Mouse (Mus musculus) thymus, adult 2 months (tissue): ENCODE results near the gene Fga. TPM values are rescaled to one million over a fixed set of nuclear protein-coding genes. Genes with fewer than 3 reads are reported as not detected.

Experiments
- DNase-seq: peaks from one replicate; pipeline ENCODE4 v3.0.0; 2021
- H3K27ac ChIP-seq: fragments of 200-500 bp; 2 replicates; pipeline ENCODE4 v1.5.1; 2012; ENCODE audit warnings: low read length, control low read depth; ENCODE audit not compliant: control insufficient read depth, insufficient read depth
- H3K27me3 ChIP-seq: fragments of 200-500 bp; 2 replicates; pipeline ENCODE4 v1.6.1; 2012; ENCODE audit warnings: mild to moderate bottlenecking, low read length, moderate library complexity, mixed read lengths; ENCODE audit not compliant: control insufficient read depth, insufficient read depth
- H3K36me3 ChIP-seq: fragments of 200-500 bp; 2 replicates; pipeline ENCODE4 v1.6.1; 2012; ENCODE audit warnings: mild to moderate bottlenecking, low read length, moderate library complexity; ENCODE audit not compliant: control insufficient read depth, insufficient read depth
- H3K4me1 ChIP-seq: fragments of 200-500 bp; replicated peaks from 2 replicates; pipeline ENCODE4 v1.6.1; 2012; ENCODE audit warnings: low read length; ENCODE audit not compliant: control insufficient read depth, insufficient read depth
- H3K4me3 ChIP-seq: fragments of 200-500 bp; 2 replicates; pipeline ENCODE4 v1.5.1; 2012; ENCODE audit warnings: mild to moderate bottlenecking, low read length, control low read depth, moderate library complexity; ENCODE audit not compliant: control insufficient read depth, insufficient read depth
- CTCF ChIP-seq: fragments of 200-500 bp; IDR thresholded peaks from 2 replicates; pipeline ENCODE4 v1.5.1; 2012; ENCODE audit warnings: mild to moderate bottlenecking, control low read depth, low read length, moderate library complexity, borderline replicate concordance; ENCODE audit not compliant: control insufficient read depth, poor library complexity, insufficient read depth; ENCODE audit errors: extremely low read depth
- POLR2A ChIP-seq: fragments of 200-500 bp; IDR thresholded peaks from 2 replicates; pipeline ENCODE4 v1.6.1; 2012; ENCODE audit warnings: mild to moderate bottlenecking, low read length, control low read depth, moderate library complexity; ENCODE audit not compliant: control insufficient read depth, poor library complexity, insufficient read depth; ENCODE audit errors: extremely low read depth
- WGBS: fragments of 180-500 bp; shearing (Covaris S2); methylation state at CpG from one replicate; pipeline ENCODE4 v1.1.7; 2018; 5-methylcytosine and 5-hydroxymethylcytosine counted together
- polyA plus RNA-seq: library from polyadenylated mRNA; depleted of rRNA; stranded (reverse); fragments of >200 nt; gene quantifications from 2 replicates; pipeline ENCODE4 v1.2.3, GENCODE M21; 2012

Fga gene
- polyA plus RNA-seq, 1 experiment: 0.08 TPM

GRCm38 (mm10) chr3:83038865-83039264 lies 13.0 kb downstream of the Fga start:
- no peak for DNase-seq
- WGBS: 92% methylated on average over 2 of the region's 2 CpGs
- TF ChIP-seq POLR2A (no peak), CTCF (no peak)
- no peak overlapping the region for H3K27ac ChIP-seq
- no peaks in the 10 kb centered on the region for H3K36me3 ChIP-seq
- H3K4me1 ChIP-seq: no peaks in the 10 kb centered on the region
- no peaks in the 10 kb centered on the region for H3K27me3 ChIP-seq
- no peak overlapping the region for H3K4me3 ChIP-seq

GRCm38 (mm10) chr3:83039666-83040065 lies 13.8 kb downstream of the Fga start:
- Histone ChIP-seq H3K4me1 (no peaks in the 10 kb centered on the region), H3K36me3 (no peaks in the 10 kb centered on the region), H3K4me3 (no peak overlapping the region), H3K27me3 (no peaks in the 10 kb centered on the region), H3K27ac (no peak overlapping the region)
- WGBS: 85% methylated on average over 4 of the region's 4 CpGs
- DNase-seq: no peak
- TF ChIP-seq POLR2A: no peak
- TF ChIP-seq CTCF: no peak

GRCm38 (mm10) chr3:83042451-83042850 lies 16.6 kb downstream of the Fga start:
- Histone ChIP-seq H3K36me3 (no peaks in the 10 kb centered on the region), H3K4me1 (no peaks in the 10 kb centered on the region), H3K4me3 (no peak overlapping the region), H3K27me3 (no peaks in the 10 kb centered on the region), H3K27ac (no peak overlapping the region)
- no peak for DNase-seq
- no peak for TF ChIP-seq CTCF
- no peak for TF ChIP-seq POLR2A
- 94% methylated on average over 5 of the region's 5 CpGs for WGBS

GRCm38 (mm10) chr3:83046649-83047048 lies 20.8 kb downstream of the Fga start:
- Histone ChIP-seq H3K27me3 (no peaks in the 10 kb centered on the region), H3K4me3 (no peak overlapping the region), H3K27ac (no peak overlapping the region), H3K4me1 (no peaks in the 10 kb centered on the region), H3K36me3 (no peaks in the 10 kb centered on the region)
- DNase-seq: no peak
- TF ChIP-seq CTCF: no peak
- TF ChIP-seq POLR2A: no peak
- 87% methylated on average over 11 of the region's 11 CpGs for WGBS

- Histone ChIP-seq H3K4me1 (no peaks in the 10 kb centered on the region), H3K4me3 (no peak within 1 kb of the TSS), H3K36me3 (no peaks in the 10 kb centered on the region), H3K27me3 (no peaks in the 10 kb centered on the region), H3K27ac (no peak within 1 kb of the TSS)
- no peak for DNase-seq
- 90% methylated on average over 8 of the region's 8 CpGs for WGBS
- TF ChIP-seq POLR2A (no peak), CTCF (no peak)
These were observed 23.8 kb downstream of the Fga start, which contains the start of gene Fgb for GRCm38 (mm10) chr3:83049680-83050079. TSS of gene Fgb (minus strand) at chr3:83049863.

- no peak overlapping the region for H3K4me3 ChIP-seq
- no peaks in the 10 kb centered on the region for H3K27me3 ChIP-seq
- WGBS: 82% methylated on average over 5 of the region's 5 CpGs
- TF ChIP-seq POLR2A: no peak
- TF ChIP-seq CTCF: no peak
- H3K36me3 ChIP-seq: no peaks in the 10 kb centered on the region
- no peak overlapping the region for H3K27ac ChIP-seq
- no peak for DNase-seq
- no peaks in the 10 kb centered on the region for H3K4me1 ChIP-seq
These were observed 24.8 kb downstream of the Fga start for GRCm38 (mm10) chr3:83050661-83051060.

GRCm38 (mm10) chr3:83052102-83052501 lies 26.2 kb downstream of the Fga start:
- H3K27ac ChIP-seq: no peak overlapping the region

More at GRCm38 (mm10) chr3:83052102-83052501, 26.2 kb downstream of the Fga start:
- H3K27me3 ChIP-seq: no peaks in the 10 kb centered on the region
- H3K36me3 ChIP-seq: no peaks in the 10 kb centered on the region
- peaks cover 4% of the 10 kb centered on the region; the same call in 1 of the 2 replicates for H3K4me1 ChIP-seq
- WGBS: 90% methylated on average over 5 of the region's 5 CpGs
- TF ChIP-seq POLR2A: no peak
- no peak for TF ChIP-seq CTCF
- no peak for DNase-seq
- no peak overlapping the region for H3K4me3 ChIP-seq
